Mouse (Mus musculus) liver, embryonic 14.5 days (tissue): ENCODE measurements around the gene Bsx. TPM values are rescaled to one million over a fixed set of nuclear protein-coding genes. Genes with fewer than 3 reads are reported as not detected.

Source experiments
- ATAC-seq: fragments of 200-750 bp; cut with Nextera tagmentation; 2 replicates; pipeline ENCODE4 v1.8.0; 2017; ENCODE audit warnings: moderate number of reproducible peaks, mild to moderate bottlenecking, moderate library complexity; ENCODE audit not compliant: insufficient read depth
- DNase-seq, 3 experiments: peaks; one replicate each; pipeline ENCODE4 v3.0.0-alpha.2; 2012 to 2013; ENCODE audit warnings: low read depth in 3 of 3, low spot score in 3 of 3
- H3K27ac ChIP-seq: fragments of 300-500 bp; sonication (generic); 2 replicates; pipeline ENCODE4 v1.5.1; 2014; ENCODE audit warnings: moderate library complexity, mild to moderate bottlenecking, control low read depth, inconsistent platforms
- H3K27me3 ChIP-seq: fragments of 300-500 bp; sonication (generic); 2 replicates; pipeline ENCODE4 v1.6.1; 2014; ENCODE audit warnings: mild to moderate bottlenecking, low read length, moderate library complexity; ENCODE audit not compliant: control insufficient read depth, insufficient read depth
- H3K36me3 ChIP-seq: fragments of 300-500 bp; sonication (generic); replicated peaks from 2 replicates; pipeline ENCODE4 v1.6.1; 2014; ENCODE audit warnings: low read depth; ENCODE audit not compliant: control insufficient read depth, insufficient read depth
- H3K4me1 ChIP-seq, 2 experiments: fragments of 200-500 bp in 1 of 2; fragments of 300-500 bp in 1 of 2; sonication (generic) in 1 of 2; replicated peaks; 2 replicates each; pipeline ENCODE4 v1.6.1; 2012 to 2014; ENCODE audit warnings: antibody characterized with exemption in 1 of 2, inconsistent platforms in 1 of 2, low read length in 1 of 2; ENCODE audit not compliant: control insufficient read depth in 2 of 2, insufficient read depth in 2 of 2
- H3K4me2 ChIP-seq: fragments of 300-500 bp; sonication (generic); 2 replicates; pipeline ENCODE4 v1.6.1; 2014; ENCODE audit warnings: low read depth, mild to moderate bottlenecking, control low read depth, moderate library complexity
- H3K4me3 ChIP-seq, 2 experiments: fragments of 200-500 bp in 1 of 2; fragments of 300-500 bp in 1 of 2; sonication (generic) in 1 of 2; 2 replicates each; pipeline ENCODE4 v1.5.1; 2012 to 2014; ENCODE audit warnings: low read depth in 2 of 2, low read length in 2 of 2, mild to moderate bottlenecking in 2 of 2, control low read depth in 1 of 2, inconsistent platforms in 1 of 2, moderate library complexity in 1 of 2; ENCODE audit not compliant: insufficient read depth in 1 of 2
- H3K9ac ChIP-seq: fragments of 300-500 bp; sonication (generic); replicated peaks from 2 replicates; pipeline ENCODE4 v1.6.1; 2014; ENCODE audit warnings: mild to moderate bottlenecking, control low read depth, moderate library complexity
- H3K9me3 ChIP-seq: fragments of 300-500 bp; sonication (generic); 2 replicates; pipeline ENCODE4 v1.6.1; 2016; ENCODE audit warnings: low read length, mixed read lengths; ENCODE audit not compliant: control insufficient read depth
- CTCF ChIP-seq: IDR thresholded peaks from 2 replicates; pipeline ENCODE4 v1.5.1; 2016; ENCODE audit warnings: antibody characterized with exemption, low read depth, control low read depth
- EP300 ChIP-seq: IDR thresholded peaks from 2 replicates; pipeline ENCODE4 v1.6.1; 2016; ENCODE audit warnings: antibody characterized with exemption, low read depth
- WGBS: fragments of 180-500 bp; shearing (Covaris S2); extraction: QIAGEN DNeasy Blood & Tissue Kit; methylation state at CpG from one replicate; pipeline ENCODE4 v1.1.7; 2014; ENCODE audit not compliant: insufficient replicate concordance; 5-methylcytosine and 5-hydroxymethylcytosine counted together
- polyA plus RNA-seq, 2 experiments: library from polyadenylated mRNA; depleted of rRNA in 1 of 2; stranded (reverse) in 1 of 2; unstranded in 1 of 2; fragments of >200 nt; fragmentation: Nextera tagmentation in 1 of 2; extraction: Ambion mirVana in 1 of 2; gene quantifications; 2 replicates each; pipeline versions ENCODE4 v1.2.1 to v1.2.3; 2012 to 2014

Bsx gene
- polyA plus RNA-seq (2012; rRNA removed) (0.01 TPM in 1 of 2 replicates, not detected in the other), polyA plus RNA-seq (2014; fragmentation: Nextera tagmentation; extraction: Ambion mirVana) (not detected in 2 replicates)

DNA sequence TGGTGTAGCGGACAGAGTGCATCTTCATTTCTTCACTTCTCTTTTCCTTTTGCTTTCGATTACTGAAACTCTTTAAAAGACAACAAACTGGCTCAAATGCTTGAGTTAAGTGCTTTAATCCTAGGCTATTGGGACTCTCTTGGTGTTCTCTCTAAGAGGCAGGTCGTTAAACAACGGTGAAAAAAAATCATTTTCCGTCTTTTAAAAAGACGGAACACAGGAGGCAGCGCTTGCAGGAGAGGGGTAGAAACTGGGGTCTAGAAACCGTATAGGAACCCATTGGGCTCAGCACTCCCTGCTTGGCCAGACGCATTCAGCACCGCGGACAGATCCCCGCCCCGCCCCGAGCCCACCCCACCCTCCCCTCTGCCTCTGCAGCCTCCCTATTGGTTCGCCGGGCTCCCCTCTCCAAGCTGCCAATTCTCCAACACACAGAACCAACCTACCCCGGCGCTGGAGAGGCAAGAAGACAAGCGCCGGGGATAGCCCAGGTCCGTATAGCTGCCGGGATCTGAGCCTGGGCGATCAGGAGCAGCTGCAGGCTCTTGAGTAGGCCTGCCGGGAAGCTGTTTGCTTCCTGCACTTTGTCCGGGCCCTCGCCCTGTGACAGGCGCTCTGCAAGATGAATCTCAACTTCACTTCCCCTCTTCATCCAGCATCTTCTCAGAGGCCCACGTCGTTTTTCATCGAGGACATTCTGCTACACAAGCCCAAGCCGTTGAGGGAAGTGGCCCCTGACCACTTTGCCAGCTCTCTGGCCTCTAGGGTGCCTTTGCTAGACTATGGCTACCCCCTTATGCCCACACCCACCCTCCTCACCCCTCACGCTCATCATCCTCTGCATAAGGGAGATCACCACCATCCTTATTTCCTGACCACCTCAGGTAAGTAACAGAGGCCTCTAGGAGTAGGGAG lies at the start of gene Bsx:
Gene Bsx (plus strand): TSS at position 572 of the 915 bp plus-strand sequence.
- H3K36me3 ChIP-seq: no peaks in the 10 kb centered on the region
- H3K9me3 ChIP-seq: no peaks in the 10 kb centered on the region
- DNase-seq (peak in 2 of 3 experiments; percentile 7 to 9), ATAC-seq (no peak)
- H3K4me1 ChIP-seq: no peaks in the 10 kb centered on the region
- H3K4me2 ChIP-seq: no peak within 1 kb of the TSS
- WGBS: 4% methylated on average over 32 of the region's 32 CpGs
- H3K27me3 ChIP-seq: peaks cover 81% of the 10 kb centered on the region
- H3K27ac ChIP-seq: no peak within 1 kb of the TSS
- TF ChIP-seq EP300 (no peak), CTCF (no peak)
- no peak within 1 kb of the TSS for H3K4me3 ChIP-seq
- no peak within 1 kb of the TSS for H3K9ac ChIP-seq

GRCm38 (mm10) chr9:40825601-40826000 lies 48.3 kb upstream of the Bsx start:
- Histone ChIP-seq H3K36me3 (no peaks in the 10 kb centered on the region), H3K4me1 (no peaks in the 10 kb centered on the region), H3K4me2 (no peak overlapping the region), H3K9ac (no peak overlapping the region), H3K27me3 (no peaks in the 10 kb centered on the region), H3K9me3 (no peaks in the 10 kb centered on the region), H3K4me3 (no peak overlapping the region), H3K27ac (no peak overlapping the region)
- 45% methylated on average over 6 of the region's 6 CpGs for WGBS
- DNase-seq: no peak
- TF ChIP-seq CTCF (no peak), EP300 (no peak)
- ATAC-seq: no peak

- Histone ChIP-seq H3K36me3 (no peaks in the 10 kb centered on the region), H3K4me1 (no peaks in the 10 kb centered on the region), H3K4me3 (no peak overlapping the region), H3K9me3 (no peaks in the 10 kb centered on the region), H3K4me2 (no peak overlapping the region), H3K27me3 (no peaks in the 10 kb centered on the region), H3K27ac (no peak overlapping the region), H3K9ac (no peak overlapping the region)
- no peak for DNase-seq
- TF ChIP-seq CTCF (no peak), EP300 (no peak)
- 62% methylated on average over 4 of the region's 4 CpGs for WGBS
- ATAC-seq: no peak
Measured at GRCm38 (mm10) chr9:40827366-40827765, 46.6 kb upstream of the Bsx start.

DNA sequence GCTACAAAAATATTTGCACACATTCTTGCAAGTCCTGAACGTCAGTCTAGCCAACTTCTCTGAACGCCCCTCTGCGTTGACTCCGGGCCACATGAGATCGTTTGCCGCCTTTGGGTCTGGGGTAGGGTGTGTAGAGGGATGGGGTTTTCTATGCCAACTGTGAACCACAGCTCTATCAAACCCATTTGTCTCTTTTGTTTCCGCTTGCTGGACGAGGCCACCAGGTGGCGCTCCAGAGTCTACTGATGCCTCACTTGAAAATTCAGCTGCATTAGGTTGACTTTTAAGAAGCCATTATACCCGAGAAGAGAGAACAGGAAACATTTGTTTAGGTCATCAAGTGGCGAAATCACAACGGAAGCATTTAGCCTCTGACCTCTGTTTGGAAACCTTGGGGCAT lies 39.4 kb upstream of the Bsx start:
- Histone ChIP-seq H3K27me3 (no peaks in the 10 kb centered on the region), H3K4me2 (no peak overlapping the region), H3K9ac (no peak overlapping the region), H3K4me3 (no peak overlapping the region), H3K9me3 (no peaks in the 10 kb centered on the region), H3K27ac (no peak overlapping the region), H3K4me1 (no peaks in the 10 kb centered on the region), H3K36me3 (no peaks in the 10 kb centered on the region)
- TF ChIP-seq CTCF: peak; percentile 84
- no peak for TF ChIP-seq EP300
- ATAC-seq (no peak), DNase-seq (peak; percentile 25 to 48 (median 32))
- 3% methylated on average over 12 of the region's 12 CpGs for WGBS

DNA sequence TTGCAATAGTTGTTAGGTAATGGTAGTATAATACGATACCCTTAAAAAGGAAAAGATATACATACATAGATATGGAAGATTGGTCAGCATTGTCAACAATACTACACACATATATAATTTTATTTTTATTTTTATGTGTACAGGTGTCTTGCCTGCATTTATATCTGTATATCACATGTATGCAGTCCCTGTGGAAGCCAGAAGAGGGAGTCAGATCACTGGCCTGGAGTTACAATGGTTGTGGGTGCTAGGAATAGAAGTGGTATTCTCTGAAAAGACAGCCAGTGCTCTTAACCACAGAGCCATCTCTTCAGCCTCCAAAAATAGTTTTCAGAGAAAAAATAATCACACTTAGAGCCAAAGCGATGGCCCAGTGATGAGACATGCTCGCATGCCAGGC lies 37.2 kb upstream of the Bsx start:
- Histone ChIP-seq H3K4me2 (no peak overlapping the region), H3K9ac (no peak overlapping the region), H3K4me1 (no peaks in the 10 kb centered on the region), H3K27me3 (no peaks in the 10 kb centered on the region), H3K9me3 (no peaks in the 10 kb centered on the region), H3K4me3 (no peak overlapping the region), H3K36me3 (no peaks in the 10 kb centered on the region), H3K27ac (no peak overlapping the region)
- TF ChIP-seq EP300 (no peak), CTCF (peak; percentile 20; the same call in 1 of the 2 replicates)
- 67% methylated on average over 3 of the region's 3 CpGs for WGBS
- no peak for DNase-seq
- ATAC-seq: no peak
